Mouse (Mus musculus): ENCODE results near the gene Lrrc38.

- TF ChIP-seq CTCF (IDR thresholded peaks at IDR 0.05; ENCODE audit: insufficient read depth, low read length) (no peak), POLR2A (IDR thresholded peaks at IDR 0.05; ENCODE audit: borderline replicate concordance, extremely low read depth, low read depth, low read length) (no peak)
Measured at GRCm38 (mm10) chr4:143394181-143394580, 44.6 kb downstream of the Lrrc38 start, which contains the start of gene Pramel1.
